Mouse (Mus musculus): ENCODE measurements around the gene Tmsb15b1. TPM values are rescaled to one million over a fixed set of nuclear protein-coding genes. Genes with fewer than 3 reads are reported as not detected.

Tmsb15b1 gene
- 0.56 and 1.7 TPM in 2 replicates for polyA plus RNA-seq (2012; rRNA removed)
- polyA plus RNA-seq (2014; fragmentation: Nextera tagmentation; extraction: Ambion mirVana), result 2.8 and 5.2 TPM in 2 replicates

- H3K9me3 ChIP-seq (ENCODE audit: control insufficient read depth, low read length), result no peaks in the 10 kb centered on the region
- no peaks in the 10 kb centered on the region for H3K27me3 ChIP-seq (ENCODE audit: control insufficient read depth, insufficient read depth, low read length)
- H3K36me3 ChIP-seq (replicated peaks; ENCODE audit: control insufficient read depth, insufficient read depth, low read depth), result no peaks in the 10 kb centered on the region
- 13% methylated on average over 15 of the region's 15 CpGs for WGBS (ENCODE audit: insufficient replicate concordance)
- H3K4me1 ChIP-seq (replicated peaks; ENCODE audit: control insufficient read depth in 2 of 2, insufficient read depth in 2 of 2, low read length in 1 of 2), result no peaks in the 10 kb centered on the region
- peak within 1 kb of the TSS; percentile 24 for H3K4me2 ChIP-seq (ENCODE audit: low read depth)
- ATAC-seq (ENCODE audit: insufficient read depth), result peak; percentile 97
- TF ChIP-seq EP300 (IDR thresholded peaks at IDR 0.05; ENCODE audit: low read depth) (no peak), CTCF (IDR thresholded peaks at IDR 0.05; ENCODE audit: low read depth) (no peak)
- no peak within 1 kb of the TSS for H3K9ac ChIP-seq (replicated peaks)
- H3K4me3 ChIP-seq (ENCODE audit: insufficient read depth in 1 of 2, low read depth in 2 of 2, low read length in 2 of 2), result peak within 1 kb of the TSS; percentile 25 to 34
- peak; percentile 24 to 39 (median 28) for DNase-seq (ENCODE audit: low read depth in 3 of 3, low spot score in 3 of 3)
- H3K27ac ChIP-seq, result no peak within 1 kb of the TSS
Measured at GRCm38 (mm10) chrX:136976424-136977084, at the start of gene Tmsb15b1, which contains the start of gene Tmsb15l. TSS of gene Tmsb15b1 (minus strand) at chrX:136976874. TSS of gene Tmsb15l (minus strand) at chrX:136976869.

- H3K4me2 ChIP-seq (ENCODE audit: low read depth), result no peak overlapping the region
- ATAC-seq (ENCODE audit: insufficient read depth), result peak; percentile 57; the same call in 1 of the 2 replicates
- H3K36me3 ChIP-seq (replicated peaks; ENCODE audit: control insufficient read depth, insufficient read depth, low read depth), result no peaks in the 10 kb centered on the region
- WGBS (ENCODE audit: insufficient replicate concordance), result 5% methylated on average over 1 of the region's 1 CpGs
- no peaks in the 10 kb centered on the region for H3K4me1 ChIP-seq (replicated peaks; ENCODE audit: control insufficient read depth in 2 of 2, insufficient read depth in 2 of 2, low read length in 1 of 2)
- no peak overlapping the region for H3K27ac ChIP-seq
- DNase-seq (ENCODE audit: low read depth in 3 of 3, low spot score in 3 of 3), result peak; percentile 23 to 33 (median 29)
- H3K9me3 ChIP-seq (ENCODE audit: control insufficient read depth, low read length), result no peaks in the 10 kb centered on the region
- no peak overlapping the region for H3K4me3 ChIP-seq (ENCODE audit: insufficient read depth in 1 of 2, low read depth in 2 of 2, low read length in 2 of 2)
- H3K9ac ChIP-seq (replicated peaks), result no peak overlapping the region
- TF ChIP-seq EP300 (IDR thresholded peaks at IDR 0.05; ENCODE audit: low read depth) (no peak), CTCF (IDR thresholded peaks at IDR 0.05; ENCODE audit: low read depth) (peak; percentile 68)
- no peaks in the 10 kb centered on the region for H3K27me3 ChIP-seq (ENCODE audit: control insufficient read depth, insufficient read depth, low read length)
Measured at GRCm38 (mm10) chrX:137019310-137019709, 42.6 kb upstream of the Tmsb15b1 start.

- no peak overlapping the region for H3K9ac ChIP-seq (replicated peaks)
- H3K4me1 ChIP-seq (replicated peaks; ENCODE audit: control insufficient read depth in 2 of 2, insufficient read depth in 2 of 2, low read length in 1 of 2), result no peaks in the 10 kb centered on the region
- no peaks in the 10 kb centered on the region for H3K36me3 ChIP-seq (replicated peaks; ENCODE audit: control insufficient read depth, insufficient read depth, low read depth)
- WGBS (ENCODE audit: insufficient replicate concordance), result 54% methylated on average over 1 of the region's 1 CpGs
- H3K27me3 ChIP-seq (ENCODE audit: control insufficient read depth, insufficient read depth, low read length), result no peaks in the 10 kb centered on the region
- TF ChIP-seq CTCF (IDR thresholded peaks at IDR 0.05; ENCODE audit: low read depth) (no peak), EP300 (IDR thresholded peaks at IDR 0.05; ENCODE audit: low read depth) (no peak)
- DNase-seq (ENCODE audit: low read depth in 3 of 3, low spot score in 3 of 3), result no peak
- no peak overlapping the region for H3K27ac ChIP-seq
- no peak overlapping the region for H3K4me2 ChIP-seq (ENCODE audit: low read depth)
- ATAC-seq (ENCODE audit: insufficient read depth), result no peak
- H3K4me3 ChIP-seq (ENCODE audit: insufficient read depth in 1 of 2, low read depth in 2 of 2, low read length in 2 of 2), result no peak overlapping the region
- no peaks in the 10 kb centered on the region for H3K9me3 ChIP-seq (ENCODE audit: control insufficient read depth, low read length)
Measured at GRCm38 (mm10) chrX:137017668-137018067, 41.0 kb upstream of the Tmsb15b1 start.

GRCm38 (mm10) chrX:137015099-137015709, 38.5 kb upstream of the Tmsb15b1 start:
- Histone ChIP-seq H3K27me3 (ENCODE audit: control insufficient read depth, insufficient read depth, low read length) (no peaks in the 10 kb centered on the region), H3K4me2 (ENCODE audit: low read depth) (no peak overlapping the region), H3K4me1 (replicated peaks; ENCODE audit: control insufficient read depth in 2 of 2, insufficient read depth in 2 of 2, low read length in 1 of 2) (no peaks in the 10 kb centered on the region), H3K4me3 (ENCODE audit: insufficient read depth in 1 of 2, low read depth in 2 of 2, low read length in 2 of 2) (no peak overlapping the region), H3K27ac (no peak overlapping the region), H3K36me3 (replicated peaks; ENCODE audit: control insufficient read depth, insufficient read depth, low read depth) (no peaks in the 10 kb centered on the region), H3K9ac (replicated peaks) (no peak overlapping the region), H3K9me3 (ENCODE audit: control insufficient read depth, low read length) (no peaks in the 10 kb centered on the region)
- WGBS (ENCODE audit: insufficient replicate concordance), result 40% methylated on average over 6 of the region's 6 CpGs
- ATAC-seq (ENCODE audit: insufficient read depth) (no peak), DNase-seq (ENCODE audit: low read depth in 3 of 3, low spot score in 3 of 3) (peak; percentile 17 to 20 (median 19))
- TF ChIP-seq EP300 (IDR thresholded peaks at IDR 0.05; ENCODE audit: low read depth) (no peak), CTCF (IDR thresholded peaks at IDR 0.05; ENCODE audit: low read depth) (peak; percentile 50)

GRCm38 (mm10) chrX:136996256-136996655, 19.6 kb upstream of the Tmsb15b1 start:
- 40% methylated on average over 2 of the region's 2 CpGs for WGBS (ENCODE audit: insufficient replicate concordance)
- Histone ChIP-seq H3K27me3 (ENCODE audit: control insufficient read depth, insufficient read depth, low read length) (peaks cover 12% of the 10 kb centered on the region), H3K4me2 (ENCODE audit: low read depth) (no peak overlapping the region), H3K4me3 (ENCODE audit: insufficient read depth in 1 of 2, low read depth in 2 of 2, low read length in 2 of 2) (no peak overlapping the region), H3K9ac (replicated peaks) (no peak overlapping the region), H3K4me1 (replicated peaks; ENCODE audit: control insufficient read depth in 2 of 2, insufficient read depth in 2 of 2, low read length in 1 of 2) (no peaks in the 10 kb centered on the region), H3K9me3 (ENCODE audit: control insufficient read depth, low read length) (no peaks in the 10 kb centered on the region), H3K27ac (no peak overlapping the region), H3K36me3 (replicated peaks; ENCODE audit: control insufficient read depth, insufficient read depth, low read depth) (no peaks in the 10 kb centered on the region)
- no peak for DNase-seq (ENCODE audit: low read depth in 3 of 3, low spot score in 3 of 3)
- ATAC-seq (ENCODE audit: insufficient read depth), result no peak
- TF ChIP-seq EP300 (IDR thresholded peaks at IDR 0.05; ENCODE audit: low read depth) (no peak), CTCF (IDR thresholded peaks at IDR 0.05; ENCODE audit: low read depth) (no peak)
